Mouse (Mus musculus): ENCODE measurements at regions not wholly inside any gene's neighbourhood (a gene's known extent, or its start where the extent isn't known, plus 50 kb on each side); places are given as distances from the start of the nearest gene placed in this dataset.
A peak's percentile ranks its signal among the peaks of the same experiment; 100 is the strongest.

DNA sequence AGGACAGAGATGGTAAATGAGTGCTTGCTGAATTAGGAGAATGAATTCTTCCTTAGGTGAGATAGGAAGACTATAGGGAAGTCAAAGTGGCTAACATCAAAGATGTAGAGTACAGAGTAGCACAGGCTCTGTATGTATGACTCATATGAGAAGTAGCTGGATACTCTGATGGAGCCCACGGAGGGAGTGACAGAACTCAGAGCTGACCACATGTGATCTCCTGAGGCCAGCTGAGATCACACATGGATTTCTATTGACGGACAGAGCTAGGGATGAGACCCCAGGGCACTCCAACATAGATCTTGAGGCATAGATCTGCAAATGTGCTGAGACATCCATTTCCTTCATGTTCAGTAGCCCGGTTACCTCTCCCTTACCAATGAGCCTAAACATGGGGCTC lies 66.0 kb downstream of the Cops8 start:
- no peak for ATAC-seq
- no peak overlapping the region for H3K4me3 ChIP-seq (ENCODE audit: low read depth, low read length)
- no peak overlapping the region for H3K27ac ChIP-seq (ENCODE audit: low read depth)
- H3K27me3 ChIP-seq (ENCODE audit: insufficient read depth, low read length) = no peaks in the 10 kb centered on the region
- H3K9ac ChIP-seq (replicated peaks) = no peak overlapping the region
- DNase-seq = no peak
- H3K36me3 ChIP-seq (replicated peaks; ENCODE audit: insufficient read depth, low read length) = no peaks in the 10 kb centered on the region
- no peaks in the 10 kb centered on the region for H3K4me1 ChIP-seq (ENCODE audit: insufficient read depth)
- H3K4me2 ChIP-seq (ENCODE audit: low read depth, low read length) = no peak overlapping the region
- 78% methylated on average over 3 of the region's 3 CpGs for WGBS (ENCODE audit: insufficient replicate concordance)
- no peaks in the 10 kb centered on the region for H3K9me3 ChIP-seq (ENCODE audit: low read length)
- TF ChIP-seq EP300 (IDR thresholded peaks at IDR 0.05; ENCODE audit: low read depth) (no peak), CTCF (IDR thresholded peaks at IDR 0.05; ENCODE audit: low read depth) (no peak)

DNA sequence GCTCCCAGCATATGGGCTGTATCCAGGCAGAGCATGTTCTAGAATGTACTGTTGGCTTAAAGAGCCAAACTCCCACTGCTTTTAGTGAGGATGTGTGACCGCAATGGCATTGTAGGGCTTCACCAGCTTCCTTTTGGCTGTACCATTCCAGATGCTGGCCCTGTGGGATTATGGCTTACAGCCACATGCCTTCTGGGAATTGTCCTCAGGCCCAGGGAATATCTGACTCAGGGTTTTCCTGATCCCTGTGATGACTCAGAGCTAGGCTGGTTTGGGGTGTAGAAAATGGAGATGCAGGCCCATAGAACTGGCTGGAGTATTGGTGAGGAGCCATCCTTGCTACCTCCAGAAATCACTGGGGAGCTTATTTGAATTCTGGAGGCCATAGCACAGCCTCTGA lies 66.5 kb downstream of the Cops8 start:
- H3K9ac ChIP-seq (replicated peaks) = no peak overlapping the region
- ATAC-seq (no peak), DNase-seq (no peak)
- no peak overlapping the region for H3K4me2 ChIP-seq (ENCODE audit: low read depth, low read length)
- H3K9me3 ChIP-seq (ENCODE audit: low read length) = no peaks in the 10 kb centered on the region
- TF ChIP-seq EP300 (IDR thresholded peaks at IDR 0.05; ENCODE audit: low read depth) (no peak), CTCF (IDR thresholded peaks at IDR 0.05; ENCODE audit: low read depth) (no peak)
- no peaks in the 10 kb centered on the region for H3K4me1 ChIP-seq (ENCODE audit: insufficient read depth)
- H3K27ac ChIP-seq (ENCODE audit: low read depth) = no peak overlapping the region
- WGBS (ENCODE audit: insufficient replicate concordance) = 83% methylated on average over 1 of the region's 1 CpGs
- H3K27me3 ChIP-seq (ENCODE audit: insufficient read depth, low read length) = no peaks in the 10 kb centered on the region
- H3K36me3 ChIP-seq (replicated peaks; ENCODE audit: insufficient read depth, low read length) = no peaks in the 10 kb centered on the region
- no peak overlapping the region for H3K4me3 ChIP-seq (ENCODE audit: low read depth, low read length)

DNA sequence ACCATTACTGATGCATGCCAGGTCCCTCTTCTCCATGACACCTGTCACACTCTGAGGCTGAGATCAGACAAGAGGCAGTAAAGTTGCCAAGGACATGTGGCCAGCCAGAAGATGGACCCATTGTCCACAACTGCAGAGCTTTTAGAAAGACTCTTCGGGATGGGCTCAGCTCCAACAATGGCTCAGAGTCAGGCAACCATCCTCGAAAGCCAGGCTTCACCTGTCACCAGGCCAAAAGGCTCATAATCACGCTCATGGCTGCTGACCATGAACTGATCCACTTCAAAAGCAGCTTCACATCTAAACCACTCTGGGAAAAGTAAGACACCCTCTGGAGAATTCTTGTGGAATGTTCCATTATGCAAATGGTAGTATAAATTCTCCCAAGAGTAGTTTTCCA lies 67.6 kb downstream of the Cops8 start:
- Histone ChIP-seq H3K9ac (replicated peaks) (no peak overlapping the region), H3K9me3 (ENCODE audit: low read length) (no peaks in the 10 kb centered on the region), H3K36me3 (replicated peaks; ENCODE audit: insufficient read depth, low read length) (no peaks in the 10 kb centered on the region), H3K27me3 (ENCODE audit: insufficient read depth, low read length) (no peaks in the 10 kb centered on the region), H3K4me1 (ENCODE audit: insufficient read depth) (no peaks in the 10 kb centered on the region), H3K27ac (ENCODE audit: low read depth) (no peak overlapping the region), H3K4me3 (ENCODE audit: low read depth, low read length) (no peak overlapping the region), H3K4me2 (ENCODE audit: low read depth, low read length) (no peak overlapping the region)
- TF ChIP-seq CTCF (IDR thresholded peaks at IDR 0.05; ENCODE audit: low read depth) = no peak
- TF ChIP-seq EP300 (IDR thresholded peaks at IDR 0.05; ENCODE audit: low read depth) = no peak
- ATAC-seq = no peak
- 75% methylated on average over 3 of the region's 3 CpGs for WGBS (ENCODE audit: insufficient replicate concordance)
- no peak for DNase-seq

DNA sequence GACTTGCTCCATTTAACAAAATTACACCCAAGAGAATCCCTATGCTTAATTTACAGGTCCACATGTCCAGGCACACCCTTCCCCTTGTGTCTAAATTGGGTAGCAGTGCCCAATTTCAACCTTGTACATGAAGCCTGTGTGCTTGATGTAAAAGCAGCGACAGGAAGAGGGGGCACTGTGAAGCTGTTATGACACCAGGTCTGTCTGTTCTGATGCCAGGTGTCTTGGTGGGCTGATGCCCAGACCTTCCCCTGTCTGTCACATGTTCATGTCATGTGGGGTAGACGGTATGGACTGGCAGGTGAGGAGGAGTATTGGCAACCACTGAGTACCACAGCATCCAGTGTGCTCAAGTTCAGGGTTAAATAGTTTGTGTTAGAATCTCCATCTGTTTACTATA lies 71.0 kb downstream of the Cops8 start:
- H3K27me3 ChIP-seq (ENCODE audit: insufficient read depth, low read length) = no peaks in the 10 kb centered on the region
- H3K9me3 ChIP-seq (ENCODE audit: low read length) = no peaks in the 10 kb centered on the region
- WGBS (ENCODE audit: insufficient replicate concordance) = 59% methylated on average over 2 of the region's 2 CpGs
- H3K36me3 ChIP-seq (replicated peaks; ENCODE audit: insufficient read depth, low read length) = no peaks in the 10 kb centered on the region
- DNase-seq (no peak), ATAC-seq (no peak)
- no peak overlapping the region for H3K4me3 ChIP-seq (ENCODE audit: low read depth, low read length)
- no peak overlapping the region for H3K9ac ChIP-seq (replicated peaks)
- H3K27ac ChIP-seq (ENCODE audit: low read depth) = no peak overlapping the region
- TF ChIP-seq EP300 (IDR thresholded peaks at IDR 0.05; ENCODE audit: low read depth) (no peak), CTCF (IDR thresholded peaks at IDR 0.05; ENCODE audit: low read depth) (no peak)
- H3K4me1 ChIP-seq (ENCODE audit: insufficient read depth) = no peaks in the 10 kb centered on the region
- no peak overlapping the region for H3K4me2 ChIP-seq (ENCODE audit: low read depth, low read length)

DNA sequence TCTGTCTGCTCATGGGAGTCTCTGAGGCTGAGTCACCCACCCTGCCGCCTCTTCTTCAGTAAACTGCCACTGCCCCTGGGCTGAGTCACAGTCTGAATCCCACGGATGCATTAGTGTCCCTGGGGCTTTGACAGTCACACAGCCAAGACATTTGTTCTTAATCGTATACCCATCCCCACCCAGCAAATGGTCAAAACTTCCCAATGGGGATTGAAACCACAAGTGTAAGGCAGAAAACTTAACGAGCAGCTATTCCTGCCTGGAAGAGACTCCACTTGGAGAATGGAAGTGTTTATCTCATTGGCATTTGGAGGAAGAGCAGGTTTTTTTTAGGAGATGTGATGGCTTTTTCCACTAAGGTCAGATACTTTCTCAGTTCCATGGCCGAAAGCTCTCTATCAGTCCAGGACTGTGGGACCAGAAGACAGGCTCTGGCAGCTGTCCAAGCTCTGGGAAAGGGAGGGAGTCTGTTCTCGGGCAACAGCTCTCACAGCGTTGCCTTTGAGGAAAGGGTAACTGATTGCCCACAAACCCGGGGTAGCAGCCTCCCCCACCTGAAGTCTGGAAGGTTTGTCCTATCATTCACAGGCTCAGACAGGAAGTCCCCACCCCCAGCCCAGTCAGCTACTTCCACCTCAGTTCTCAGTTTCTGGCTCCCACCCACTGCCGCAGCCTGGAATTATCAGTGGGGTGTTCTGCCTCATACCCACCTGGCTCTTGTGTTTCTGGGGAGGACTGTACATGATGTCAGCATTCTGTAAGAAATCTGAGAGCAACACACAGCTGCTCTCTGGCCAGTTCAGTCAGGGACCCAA lies 73.6 kb downstream of the Cops8 start:
- DNase-seq (peak; percentile 33), ATAC-seq (no peak)
- no peaks in the 10 kb centered on the region for H3K9me3 ChIP-seq (ENCODE audit: low read length)
- H3K4me3 ChIP-seq (ENCODE audit: low read depth, low read length) = no peak overlapping the region
- no peak overlapping the region for H3K9ac ChIP-seq (replicated peaks)
- no peaks in the 10 kb centered on the region for H3K4me1 ChIP-seq (ENCODE audit: insufficient read depth)
- no peak overlapping the region for H3K27ac ChIP-seq (ENCODE audit: low read depth)
- no peak overlapping the region for H3K4me2 ChIP-seq (ENCODE audit: low read depth, low read length)
- 27% methylated on average over 9 of the region's 9 CpGs for WGBS (ENCODE audit: insufficient replicate concordance)
- TF ChIP-seq CTCF (IDR thresholded peaks at IDR 0.05; ENCODE audit: low read depth) (no peak), EP300 (IDR thresholded peaks at IDR 0.05; ENCODE audit: low read depth) (no peak)
- H3K36me3 ChIP-seq (replicated peaks; ENCODE audit: insufficient read depth, low read length) = no peaks in the 10 kb centered on the region
- H3K27me3 ChIP-seq (ENCODE audit: insufficient read depth, low read length) = no peaks in the 10 kb centered on the region

DNA sequence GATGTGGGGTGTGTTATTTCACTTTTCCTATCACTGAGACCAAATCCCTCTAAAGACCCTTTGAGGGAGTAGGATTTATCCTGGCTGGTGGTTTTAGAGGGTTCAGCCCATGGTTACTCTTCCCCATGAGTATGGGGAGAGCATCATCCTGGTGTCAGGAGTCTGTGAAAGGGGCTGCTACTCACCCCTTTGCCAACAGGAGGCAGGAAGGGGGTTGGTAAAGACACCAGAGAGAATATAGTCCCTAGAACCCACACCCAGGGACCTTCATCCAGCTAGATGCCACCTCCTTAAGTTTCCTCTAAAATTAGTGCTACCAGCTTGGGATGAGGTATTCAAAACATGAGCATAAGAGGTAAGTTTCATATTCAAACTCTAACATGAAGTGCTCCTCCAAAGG lies 74.4 kb downstream of the Cops8 start:
- ATAC-seq (no peak), DNase-seq (no peak)
- no peaks in the 10 kb centered on the region for H3K36me3 ChIP-seq (replicated peaks; ENCODE audit: insufficient read depth, low read length)
- H3K4me2 ChIP-seq (ENCODE audit: low read depth, low read length) = no peak overlapping the region
- TF ChIP-seq CTCF (IDR thresholded peaks at IDR 0.05; ENCODE audit: low read depth) (no peak), EP300 (IDR thresholded peaks at IDR 0.05; ENCODE audit: low read depth) (no peak)
- no peak overlapping the region for H3K4me3 ChIP-seq (ENCODE audit: low read depth, low read length)
- no peak overlapping the region for H3K27ac ChIP-seq (ENCODE audit: low read depth)
- no peaks in the 10 kb centered on the region for H3K9me3 ChIP-seq (ENCODE audit: low read length)
- no peaks in the 10 kb centered on the region for H3K4me1 ChIP-seq (ENCODE audit: insufficient read depth)
- no peaks in the 10 kb centered on the region for H3K27me3 ChIP-seq (ENCODE audit: insufficient read depth, low read length)
- H3K9ac ChIP-seq (replicated peaks) = no peak overlapping the region

Data from liver, postnatal 0 days (tissue).